Mouse (Mus musculus): Measurements from ENCODE around the gene Slit1.

The Slit1 gene

DNA sequence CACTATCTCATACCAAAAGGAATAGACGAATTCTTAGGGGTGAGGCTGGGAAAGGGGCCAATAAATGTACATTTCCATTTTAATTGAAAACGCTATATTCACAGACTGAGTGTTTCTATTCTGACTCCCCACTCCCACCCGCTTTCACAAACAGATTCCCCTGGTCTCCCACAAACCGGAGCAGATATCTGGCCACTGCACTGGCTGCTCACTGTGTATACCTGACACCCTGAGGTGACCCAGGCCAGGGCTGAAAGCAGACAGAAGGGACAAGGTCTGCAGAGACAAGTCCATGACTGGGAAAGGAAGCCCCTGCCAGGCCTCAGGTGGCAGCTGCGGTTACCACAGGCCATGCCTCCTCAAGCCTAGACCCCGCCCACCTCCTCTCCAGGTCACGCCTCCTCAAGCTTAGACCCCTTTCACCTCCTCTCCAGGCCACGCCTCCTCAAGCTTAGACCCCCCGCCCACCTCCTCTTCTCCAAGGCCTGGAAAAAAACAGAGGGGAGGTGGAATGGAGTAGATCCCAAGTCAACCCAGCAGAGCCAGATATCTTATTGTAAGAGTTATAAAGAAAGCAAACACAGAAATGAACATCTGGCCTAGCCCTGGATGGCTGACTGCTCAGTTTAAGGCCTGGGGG lies 18.5 kb downstream of the Slit1 start:
- DNase-seq (ENCODE audit: extremely low read depth, low read depth, low spot score) = no peak

- DNase-seq (ENCODE audit: extremely low read depth, low read depth, low spot score) = no peak
Measured at GRCm38 (mm10) chr19:41723337-41723736, 20.1 kb downstream of the Slit1 start.

GRCm38 (mm10) chr19:41719436-41719835 lies 24.0 kb downstream of the Slit1 start:
- no peak for DNase-seq (ENCODE audit: extremely low read depth, low read depth, low spot score)

- no peak for DNase-seq (ENCODE audit: extremely low read depth, low read depth, low spot score)
Measured at GRCm38 (mm10) chr19:41716233-41717218, 26.9 kb downstream of the Slit1 start.

DNA sequence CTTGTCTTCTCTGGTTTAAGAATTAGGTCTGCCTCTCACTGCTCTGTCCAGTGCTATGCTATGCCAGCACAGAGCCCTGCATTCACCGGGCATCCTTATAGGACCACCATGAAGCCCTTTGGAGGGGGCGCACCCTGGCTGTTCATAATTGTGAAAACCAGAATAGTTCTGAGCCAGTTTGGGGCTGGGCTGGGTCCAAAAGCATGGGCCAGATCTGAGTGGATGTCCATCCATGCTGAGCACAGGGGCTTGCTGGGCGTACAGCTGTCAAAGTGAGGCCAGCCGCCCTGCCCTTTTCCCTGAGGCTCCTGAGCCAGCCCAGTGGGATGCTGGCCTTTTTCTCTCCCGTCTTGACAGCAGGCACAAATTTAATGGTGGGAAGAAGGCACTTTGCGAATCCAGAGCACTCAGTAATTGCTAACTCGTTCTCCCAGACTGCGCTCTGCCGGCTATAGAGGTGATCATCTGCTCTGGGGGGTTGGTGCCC lies 29.0 kb downstream of the Slit1 start:
- no peak for DNase-seq (ENCODE audit: extremely low read depth, low read depth, low spot score)

- no peak for DNase-seq (ENCODE audit: extremely low read depth, low read depth, low spot score)
Measured at GRCm38 (mm10) chr19:41712829-41713228, 30.6 kb downstream of the Slit1 start.

DNA sequence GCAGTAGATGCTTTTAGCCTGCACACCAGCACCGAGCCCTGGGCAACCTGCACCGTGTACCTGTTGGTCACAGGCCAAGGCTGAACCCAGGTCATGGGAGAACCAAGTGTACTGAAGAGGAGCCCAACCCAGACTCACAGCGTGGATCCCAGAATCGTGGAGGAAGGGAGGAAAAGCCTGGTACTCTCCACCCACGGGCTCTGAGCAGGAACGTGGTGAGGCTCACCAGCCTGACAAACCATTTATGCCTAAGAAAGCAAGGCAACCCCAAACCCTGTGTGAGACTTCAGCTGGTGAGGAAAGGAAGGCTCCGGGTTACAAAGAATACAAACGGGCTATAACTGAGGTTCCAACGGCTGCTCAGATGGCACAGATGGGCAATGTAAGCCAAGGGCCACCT lies 31.8 kb downstream of the Slit1 start:
- DNase-seq (ENCODE audit: extremely low read depth, low read depth, low spot score) = no peak

- DNase-seq (ENCODE audit: extremely low read depth, low read depth, low spot score) = no peak
Measured at GRCm38 (mm10) chr19:41709497-41710165, 33.8 kb downstream of the Slit1 start.

DNA sequence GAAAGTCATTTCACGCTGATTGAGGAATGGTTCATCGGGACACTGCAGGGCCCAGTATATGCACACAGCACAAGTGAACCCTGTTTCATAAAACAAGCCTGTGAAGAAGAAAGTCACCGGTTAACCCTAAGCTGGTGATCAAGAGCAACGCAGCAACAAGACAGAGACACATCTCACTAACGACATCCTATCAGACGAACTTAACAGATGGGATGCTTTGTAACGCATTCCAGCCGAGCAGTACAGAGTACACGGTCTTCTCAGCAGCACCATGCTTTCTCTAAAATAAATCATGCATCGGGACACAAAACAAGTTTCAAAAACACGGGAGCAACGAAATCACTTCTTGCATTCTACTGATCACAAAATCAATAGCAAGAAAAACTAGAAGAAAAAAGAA lies 35.6 kb downstream of the Slit1 start:
- DNase-seq (ENCODE audit: extremely low read depth, low read depth, low spot score) = no peak

- DNase-seq (ENCODE audit: extremely low read depth, low read depth, low spot score) = no peak
Measured at GRCm38 (mm10) chr19:41706094-41706828, 37.2 kb downstream of the Slit1 start.

DNA sequence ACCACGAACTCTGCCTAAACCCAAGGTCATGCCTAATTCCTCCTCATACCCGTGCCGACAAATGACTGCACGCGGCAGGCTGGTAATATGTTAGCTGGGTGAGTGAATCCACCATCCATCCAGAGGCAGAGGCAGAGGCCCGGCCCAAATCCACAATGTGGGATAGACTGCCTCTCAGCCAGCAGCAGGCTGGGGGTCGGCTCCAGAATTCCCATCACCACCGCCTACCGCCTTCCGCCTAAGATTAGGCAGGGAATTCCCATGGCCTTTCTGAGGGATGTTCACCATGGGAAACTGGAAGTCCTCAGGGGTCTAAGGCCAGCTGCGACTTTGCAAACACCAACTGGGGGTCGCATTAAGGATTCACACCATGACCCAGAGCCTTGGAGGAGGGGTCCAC lies 38.0 kb downstream of the Slit1 start:
- no peak for DNase-seq (ENCODE audit: extremely low read depth, low read depth, low spot score)

DNA sequence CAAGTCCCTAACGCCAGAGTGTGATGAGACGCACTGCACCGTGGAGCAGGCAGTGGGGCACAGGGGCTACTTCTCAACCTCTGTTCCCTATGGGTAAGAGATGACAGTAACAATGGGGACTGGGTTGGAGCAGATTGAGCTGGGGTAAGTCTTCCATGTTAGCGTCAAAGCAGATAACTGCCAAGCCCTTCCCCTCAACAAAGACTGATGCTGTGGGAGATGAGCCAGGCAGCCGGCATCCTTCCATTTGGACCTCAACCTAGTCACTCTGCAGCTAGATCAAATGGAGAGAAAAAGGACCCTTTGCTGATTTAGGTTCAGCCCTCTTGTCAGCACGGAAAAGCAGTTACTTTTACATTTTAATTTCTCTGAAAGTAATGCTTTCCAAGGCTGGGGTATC lies 40.8 kb downstream of the Slit1 start:
- no peak for DNase-seq (ENCODE audit: extremely low read depth, low read depth, low spot score)

DNA sequence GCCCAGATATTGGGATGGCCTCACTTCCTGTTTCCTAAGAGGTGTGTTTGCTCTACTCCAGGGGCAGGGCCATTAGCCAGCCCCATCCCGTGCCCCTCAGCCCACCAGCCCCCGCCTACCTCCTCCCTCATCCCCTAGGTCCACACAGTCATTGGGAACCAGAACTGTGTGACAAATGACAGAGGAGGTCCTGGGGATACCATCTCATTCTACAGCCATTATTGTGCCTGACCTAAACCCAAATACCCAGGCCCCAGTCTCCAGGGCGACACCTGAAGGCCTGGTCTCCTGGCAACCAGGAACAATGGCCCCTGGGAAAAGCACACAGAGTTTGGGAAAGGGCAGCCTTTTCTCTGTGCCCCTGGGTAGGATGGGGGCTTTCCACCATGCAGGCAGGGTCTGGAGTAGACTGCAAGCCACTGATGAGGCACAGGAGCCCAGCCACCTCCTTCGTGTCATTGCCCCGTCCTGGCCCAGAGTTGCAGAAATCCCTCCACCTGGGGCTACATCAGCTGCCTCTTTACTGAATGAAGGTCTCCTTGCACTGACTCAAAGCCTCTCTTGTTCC lies 44.5 kb downstream of the Slit1 start:
- no peak for DNase-seq (ENCODE audit: extremely low read depth, low read depth, low spot score)

DNA sequence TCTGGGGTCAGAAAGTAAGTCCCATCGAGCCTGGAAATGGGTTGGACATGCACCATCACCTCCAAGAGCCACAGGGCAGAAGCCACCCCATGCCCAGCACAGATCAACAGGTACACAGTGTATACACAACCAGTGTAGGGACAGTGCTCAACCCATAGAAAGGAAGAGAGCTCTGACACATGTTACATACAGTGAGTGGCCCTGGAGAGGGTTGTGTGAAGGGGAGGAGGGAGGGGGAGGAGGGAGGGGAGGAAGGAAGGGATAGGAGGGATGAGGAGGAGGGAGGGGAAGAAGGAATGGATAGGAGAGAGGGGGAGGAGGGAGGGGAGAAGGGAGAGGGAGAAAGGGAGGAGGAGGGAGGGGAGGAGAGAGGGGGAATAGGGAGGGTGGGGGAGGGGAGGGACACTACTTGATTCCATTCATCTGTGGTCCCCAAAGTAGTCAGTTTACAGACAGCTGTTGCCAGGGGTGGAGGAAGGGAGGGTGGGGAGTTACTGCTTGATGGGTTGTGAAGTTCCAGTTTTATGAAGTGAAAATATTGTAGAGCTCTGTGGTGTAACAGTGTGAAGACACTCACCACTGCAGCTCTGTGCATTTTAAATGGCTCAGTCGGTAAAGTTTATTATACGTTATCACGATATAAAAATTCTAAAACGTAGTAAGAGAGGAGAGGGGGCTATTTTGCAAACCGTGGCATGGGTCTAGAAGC lies 45.5 kb downstream of the Slit1 start:
- no peak for DNase-seq (ENCODE audit: extremely low read depth, low read depth, low spot score)

DNA sequence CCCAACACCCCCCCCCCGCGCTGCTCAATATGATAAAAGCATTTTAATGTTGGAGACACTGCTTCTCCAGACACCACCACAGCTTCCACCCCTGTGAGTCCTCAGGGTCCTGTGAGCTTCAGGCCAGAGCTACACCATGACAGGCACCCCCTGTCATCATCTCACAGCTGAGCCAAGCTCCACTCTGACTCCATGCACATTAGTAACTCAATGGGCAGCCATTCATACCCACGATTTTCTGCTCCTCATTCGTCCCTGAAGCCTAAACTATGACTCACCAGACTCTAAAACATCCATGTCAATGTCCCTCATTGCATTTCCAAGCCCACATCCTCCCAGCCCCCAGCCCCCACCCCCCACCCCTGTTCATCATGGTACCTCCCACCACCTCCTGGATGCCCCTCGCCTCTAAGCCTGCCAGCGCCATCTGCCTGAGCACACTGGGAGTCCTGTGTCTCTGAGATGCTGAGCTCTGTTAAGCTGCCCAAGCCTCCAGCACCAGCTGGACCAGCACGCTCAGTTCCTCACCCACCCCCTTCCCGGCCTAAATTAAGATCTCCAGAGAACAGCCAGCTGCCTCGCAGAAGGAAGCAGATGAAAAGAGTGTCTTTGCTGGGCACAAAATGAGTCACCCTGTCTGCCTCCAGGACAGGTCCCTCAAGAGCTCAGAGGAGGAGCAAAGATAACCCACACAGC lies 46.2 kb downstream of the Slit1 start:
- no peak for DNase-seq (ENCODE audit: extremely low read depth, low read depth, low spot score)

- no peak for DNase-seq (ENCODE audit: extremely low read depth, low read depth, low spot score)
Measured at GRCm38 (mm10) chr19:41696443-41696842, 47.0 kb downstream of the Slit1 start.

DNA sequence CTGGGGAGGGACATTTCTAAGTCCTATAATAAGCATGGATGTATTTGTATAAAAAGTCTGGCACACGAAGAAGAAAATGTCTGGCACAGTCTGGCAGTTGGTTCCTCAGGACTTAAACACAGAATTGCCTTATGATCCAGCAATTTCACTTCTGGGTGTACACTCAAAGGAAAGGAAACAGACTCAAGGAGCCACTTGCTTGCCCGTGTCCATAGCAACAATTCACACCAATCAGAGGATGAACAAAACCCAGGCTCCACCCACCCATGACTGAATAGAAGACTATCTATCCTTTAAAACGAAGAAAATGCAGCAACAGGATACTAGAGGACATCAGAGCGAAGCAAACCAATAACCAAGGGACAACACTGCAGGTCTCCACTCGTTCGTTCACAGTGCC lies 48.4 kb downstream of the Slit1 start:
- DNase-seq (ENCODE audit: extremely low read depth, low read depth, low spot score) = no peak

DNA sequence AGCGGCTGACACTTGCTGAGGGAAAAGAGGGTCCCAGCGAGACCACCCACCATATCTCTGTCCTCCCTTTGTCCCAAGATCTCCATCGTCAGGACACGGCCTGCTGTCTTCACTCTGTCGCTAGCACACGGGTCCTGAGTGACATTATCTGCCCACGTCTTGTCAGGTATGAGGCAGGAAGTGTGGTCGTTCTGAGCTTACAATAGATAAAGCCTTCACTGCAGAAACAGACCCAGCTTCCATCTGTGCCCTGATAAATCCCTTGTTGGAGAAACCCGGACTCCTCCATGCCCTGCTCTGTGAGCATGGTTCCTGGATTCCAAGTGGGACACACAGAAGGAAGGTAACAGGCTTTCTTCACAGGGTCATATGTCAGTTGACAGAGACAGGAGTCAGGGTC lies 48.9 kb downstream of the Slit1 start:
- DNase-seq (ENCODE audit: extremely low read depth, low read depth, low spot score) = no peak

- no peak for DNase-seq (ENCODE audit: extremely low read depth, low read depth, low spot score)
Measured at GRCm38 (mm10) chr19:41693727-41694126, 49.7 kb downstream of the Slit1 start.

Data from fat pad, adult 2 months (tissue).